Mouse (Mus musculus) ES-E14 (cell line): ENCODE measurements around the gene Gpx4. TPM values are rescaled to one million over a fixed set of nuclear protein-coding genes. Genes with fewer than 3 reads are reported as not detected.

Experiments
- DNase-seq: peaks from one replicate; pipeline ENCODE4 v3.0.0-alpha.2; 2013; ENCODE audit warnings: low read depth, low spot score
- H3K27ac ChIP-seq: 2 replicates; pipeline ENCODE4 v1.5.1; 2012; ENCODE audit warnings: low read depth, mild to moderate bottlenecking, low read length, moderate library complexity, mixed read lengths; ENCODE audit not compliant: poor library complexity, insufficient read depth, severe bottlenecking
- H3K36me3 ChIP-seq: 2 replicates; pipeline ENCODE4 v1.6.1; 2012; ENCODE audit warnings: mild to moderate bottlenecking, low read length, moderate library complexity, mixed read lengths; ENCODE audit not compliant: control insufficient read depth, poor library complexity, insufficient read depth, severe bottlenecking
- H3K4me1 ChIP-seq, 2 experiments: fragments of 150-350 bp in 1 of 2; sonication (generic) in 1 of 2; 2 replicates each; pipeline ENCODE4 v1.6.1; 2012; ENCODE audit warnings: low read length in 2 of 2, mild to moderate bottlenecking in 1 of 2, mixed read lengths in 1 of 2; ENCODE audit not compliant: control insufficient read depth in 2 of 2, insufficient read depth in 2 of 2, poor library complexity in 1 of 2
- H3K4me3 ChIP-seq, 2 experiments: fragments of 150-350 bp in 1 of 2; sonication (generic) in 1 of 2; 2 replicates each; pipeline ENCODE4 v1.5.1; 2012; ENCODE audit warnings: low read length in 2 of 2, low read depth in 1 of 2, mild to moderate bottlenecking in 1 of 2, mixed read lengths in 1 of 2; ENCODE audit not compliant: insufficient read depth in 1 of 2, poor library complexity in 1 of 2, severe bottlenecking in 1 of 2
- H3K9ac ChIP-seq: 2 replicates; pipeline ENCODE4 v1.6.1; 2012; ENCODE audit warnings: low read depth, mild to moderate bottlenecking, low read length, mixed read lengths; ENCODE audit not compliant: poor library complexity, insufficient read depth, severe bottlenecking
- H3K9me3 ChIP-seq: fragments of 150-350 bp; sonication (generic); 2 replicates; pipeline ENCODE4 v1.6.1; 2012; ENCODE audit warnings: low read depth, mild to moderate bottlenecking, low read length; ENCODE audit not compliant: control insufficient read depth, insufficient read depth
- CHD2 ChIP-seq: IDR thresholded peaks from 2 replicates; pipeline ENCODE4 v1.6.1; 2014; ENCODE audit warnings: mild to moderate bottlenecking, low read depth, low read length, inconsistent platforms
- HCFC1 ChIP-seq: IDR thresholded peaks from 2 replicates; pipeline ENCODE4 v1.6.1; 2012; ENCODE audit warnings: low read length, inconsistent platforms, borderline replicate concordance; ENCODE audit not compliant: insufficient read depth
- MAFK ChIP-seq: IDR thresholded peaks from 2 replicates; pipeline ENCODE4 v1.6.1; 2014; ENCODE audit warnings: mild to moderate bottlenecking, low read depth, low read length, inconsistent platforms; ENCODE audit not compliant: insufficient read depth
- ZC3H11A ChIP-seq: IDR thresholded peaks from 2 replicates; pipeline ENCODE4 v1.6.1; 2012; ENCODE audit warnings: low read depth, mild to moderate bottlenecking, inconsistent platforms, low read length, borderline replicate concordance
- ZNF384 ChIP-seq: IDR thresholded peaks from 2 replicates; pipeline ENCODE4 v1.6.1; 2012; ENCODE audit warnings: low read depth, low read length, inconsistent platforms
- in situ Hi-C, 2 experiments: fragments of 600-800 bp; cut with MboI; formaldehyde crosslinking; loops; one replicate each; pipeline ENCODE4 v1.15.1; 2025; ENCODE audit warnings: low sequenced_read_pairs in 2 of 2, inconsistent platforms in 1 of 2; ENCODE audit not compliant: unreplicated experiment in 2 of 2
- total RNA-seq: library from RNA; depleted of rRNA; stranded (reverse); fragments of 300-350 nt; gene quantifications from 2 replicates; pipeline ENCODE4 v1.2.3, GENCODE M21; 2012

The Gpx4 gene
- total RNA-seq, 1 experiment = 1,456 TPM

DNA sequence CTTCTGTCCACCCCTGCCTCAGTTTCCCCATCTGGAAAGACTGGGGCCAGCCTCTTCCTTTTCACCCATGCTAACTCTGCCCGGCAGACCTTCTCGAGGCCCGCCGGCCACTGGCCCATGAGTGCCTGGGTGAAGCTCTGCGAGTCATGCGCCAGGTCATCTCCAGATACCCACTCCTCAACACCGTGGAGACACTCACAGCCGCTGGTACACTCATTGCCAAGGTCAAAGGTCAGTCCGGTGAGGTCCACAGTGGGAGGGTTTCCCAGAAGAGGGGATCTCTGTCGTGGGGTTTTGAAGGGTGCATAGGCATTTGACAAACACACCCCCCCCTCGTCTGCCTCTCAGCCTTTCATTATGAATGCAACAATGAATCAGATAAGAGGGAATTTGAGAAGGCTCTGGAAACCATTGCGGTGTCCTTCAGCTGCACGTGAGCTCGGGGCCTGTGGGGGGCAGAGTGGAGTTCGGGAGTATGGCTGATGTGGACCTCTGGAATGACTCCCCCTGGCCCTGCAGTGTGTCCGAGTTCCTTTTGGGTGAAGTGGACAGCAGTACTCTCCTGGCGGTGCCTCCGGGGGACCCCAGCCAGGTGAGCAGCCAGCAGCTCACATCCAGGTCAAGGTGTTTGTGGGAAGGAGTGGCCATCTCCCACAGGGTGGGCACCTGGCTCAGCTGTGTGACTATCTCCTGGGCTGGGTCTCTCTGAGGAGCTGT, 26.2 kb upstream of the Gpx4 start:
- H3K4me1 ChIP-seq = peaks cover 0 to 39% of the 10 kb centered on the region in 2 experiments; a peak in 3 of 4 replicates
- DNase-seq = no peak
- H3K9me3 ChIP-seq = no peaks in the 10 kb centered on the region
- no peak overlapping the region for H3K9ac ChIP-seq
- TF ChIP-seq ZC3H11A (no peak), MAFK (no peak), HCFC1 (no peak), CHD2 (no peak), ZNF384 (no peak)
- no peak overlapping the region for H3K27ac ChIP-seq
- peaks cover 3% of the 10 kb centered on the region; the same call in 1 of the 2 replicates for H3K36me3 ChIP-seq
- no peak overlapping the region for H3K4me3 ChIP-seq
- in situ Hi-C loops = no loop called here

DNA sequence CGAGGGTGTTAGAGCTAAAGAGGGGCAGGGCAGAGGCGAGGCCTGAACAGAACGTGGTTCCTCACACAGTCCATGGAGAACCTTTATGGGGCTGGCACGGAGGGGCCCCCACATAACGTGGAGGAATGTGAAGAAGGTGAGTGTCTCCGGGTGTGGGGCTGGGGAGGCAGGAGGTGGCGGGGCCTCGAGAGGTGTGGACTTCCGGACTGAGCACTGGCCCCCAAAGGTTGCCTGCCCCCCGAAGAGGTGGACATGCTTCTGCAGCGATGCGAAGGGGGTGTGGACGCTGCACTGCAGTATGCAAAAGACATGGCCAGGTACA, 25.7 kb upstream of the Gpx4 start:
- no peak for DNase-seq
- peaks cover 3% of the 10 kb centered on the region; the same call in 1 of the 2 replicates for H3K36me3 ChIP-seq
- no peak for TF ChIP-seq ZC3H11A
- TF ChIP-seq MAFK = no peak
- no peak for TF ChIP-seq ZNF384
- TF ChIP-seq HCFC1 = no peak
- TF ChIP-seq CHD2 = no peak
- in situ Hi-C loops = no loop called here
- peaks cover 0 to 43% of the 10 kb centered on the region in 2 experiments; a peak in 3 of 4 replicates for H3K4me1 ChIP-seq
- H3K9me3 ChIP-seq = no peaks in the 10 kb centered on the region
- no peak overlapping the region for H3K27ac ChIP-seq
- no peak overlapping the region for H3K4me3 ChIP-seq
- no peak overlapping the region for H3K9ac ChIP-seq

DNA sequence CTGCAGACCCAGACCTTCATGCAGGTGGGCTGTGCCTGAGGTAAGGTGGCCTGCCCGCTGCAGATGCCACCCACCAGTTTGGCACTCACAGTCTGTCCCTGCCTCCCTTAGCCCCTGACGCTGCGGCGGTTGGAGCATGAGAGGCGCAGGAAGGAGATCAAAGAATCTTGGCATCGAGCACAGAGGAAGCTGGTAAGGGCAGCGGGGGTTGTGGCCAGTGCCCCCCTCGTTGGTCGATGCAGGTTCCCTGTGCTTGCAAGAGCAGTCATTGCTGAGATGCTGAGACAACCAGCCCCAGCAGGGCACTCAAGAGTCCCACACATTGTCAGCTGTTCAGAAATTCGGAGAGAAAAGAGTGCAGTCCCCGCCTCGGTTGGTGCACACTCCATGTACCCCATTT, 24.8 kb upstream of the Gpx4 start:
- Histone ChIP-seq H3K9me3 (no peaks in the 10 kb centered on the region), H3K36me3 (peaks cover 3% of the 10 kb centered on the region; the same call in 1 of the 2 replicates), H3K4me3 (no peak overlapping the region), H3K4me1 (peaks cover 0 to 44% of the 10 kb centered on the region in 2 experiments; a peak in 3 of 4 replicates), H3K9ac (no peak overlapping the region), H3K27ac (no peak overlapping the region)
- no peak for TF ChIP-seq CHD2
- no peak for TF ChIP-seq ZNF384
- no peak for TF ChIP-seq HCFC1
- TF ChIP-seq ZC3H11A = no peak
- no peak for DNase-seq
- in situ Hi-C loops = no loop called here

DNA sequence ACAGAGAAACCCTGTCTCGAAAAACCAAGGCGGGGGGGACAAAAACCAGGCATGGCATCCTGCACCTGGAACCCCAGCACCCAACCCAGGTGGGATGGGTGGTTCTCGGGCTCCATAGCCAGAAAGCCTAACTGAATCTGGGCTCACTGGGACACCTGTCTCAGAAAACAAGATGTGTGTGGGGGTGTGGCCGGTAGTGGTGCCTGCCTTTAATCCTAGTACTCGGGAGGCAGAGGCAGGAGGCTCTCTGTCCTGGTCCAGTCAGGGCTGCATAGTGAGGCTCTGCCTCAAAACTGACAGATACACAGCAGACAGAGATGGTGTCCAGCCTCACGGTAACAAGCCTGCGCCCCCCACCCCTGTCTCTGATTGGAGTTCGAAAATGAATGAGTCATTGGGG, 24.2 kb upstream of the Gpx4 start:
- H3K4me3 ChIP-seq = no peak overlapping the region
- H3K9me3 ChIP-seq = no peaks in the 10 kb centered on the region
- no peak overlapping the region for H3K9ac ChIP-seq
- H3K27ac ChIP-seq = no peak overlapping the region
- peaks cover 0 to 45% of the 10 kb centered on the region in 2 experiments; a peak in 3 of 4 replicates for H3K4me1 ChIP-seq
- TF ChIP-seq CHD2 = no peak
- TF ChIP-seq MAFK = no peak
- no peak for TF ChIP-seq ZC3H11A
- no peak for TF ChIP-seq HCFC1
- no peak for TF ChIP-seq ZNF384
- peaks cover 3% of the 10 kb centered on the region; the same call in 1 of the 2 replicates for H3K36me3 ChIP-seq
- DNase-seq = no peak
- in situ Hi-C loops = no loop called here
